Mouse (Mus musculus) testis, adult 10 weeks (tissue): Measurements from ENCODE around the gene Adprhl1. TPM values are rescaled to one million over a fixed set of nuclear protein-coding genes. Genes with fewer than 3 reads are reported as not detected.

Experiments
- polyA plus RNA-seq: library from polyadenylated mRNA; stranded (reverse); fragments of 350-450 nt; fragmentation: Illumina TruSeq; extraction: RNeasy Lipid Tissue Mini Kit (QIAGEN cat#74804); gene quantifications from one replicate; pipeline ENCODE4 v1.2.3, GENCODE M21; 2014; ENCODE audit warnings: low read depth, low replicate concordance

Gene Adprhl1
- polyA plus RNA-seq: not detected

GRCm38 (mm10) chr8:13254019-13254418 lies at the start of gene Adprhl1:
Adprhl1 (minus strand) TSS chr8:13254162.

GRCm38 (mm10) chr8:13287692-13288623 lies 34.0 kb upstream of the Adprhl1 start, which contains the start of the genes Dcun1d2 and Tmco3:
Dcun1d2 (minus strand) TSS chr8:13288131.
Tmco3 (plus strand) TSS chr8:13288190.

GRCm38 (mm10) chr8:13200301-13201012 lies 53.5 kb downstream of the Adprhl1 start, which contains the start of gene Grtp1:
Grtp1 (minus strand) TSS chr8:13200620.

Other genes starting within 250 kb of the Adprhl1 start
- 0.25 TPM for gene F7, start 228.1 kb downstream of the Adprhl1 start, polyA plus RNA-seq
- gene F10, start 216.9 kb downstream of the Adprhl1 start, polyA plus RNA-seq: 0.28 TPM
- gene Proz, start 193.2 kb downstream of the Adprhl1 start, polyA plus RNA-seq: not detected
- 29.6 TPM for gene Pcid2, start 148.7 kb downstream of the Adprhl1 start, polyA plus RNA-seq
- 103 TPM for gene Cul4a, start 148.5 kb downstream of the Adprhl1 start, polyA plus RNA-seq
- 382 TPM for gene Lamp1, start 95.0 kb downstream of the Adprhl1 start, polyA plus RNA-seq
- gene Grtp1, start 53.5 kb downstream of the Adprhl1 start, polyA plus RNA-seq: 47.0 TPM
- gene Dcun1d2, start 34.0 kb upstream of the Adprhl1 start, polyA plus RNA-seq: 3.7 TPM
- 6.1 TPM for gene Tmco3, start 34.0 kb upstream of the Adprhl1 start, polyA plus RNA-seq
- 33.8 TPM for gene Tfdp1, start 84.6 kb upstream of the Adprhl1 start, polyA plus RNA-seq
- gene Atp4b, start 142.7 kb upstream of the Adprhl1 start, polyA plus RNA-seq: not detected
- gene Grk1, start 150.9 kb upstream of the Adprhl1 start, polyA plus RNA-seq: 0.06 TPM
- gene Tmem255b, start 181.0 kb upstream of the Adprhl1 start, polyA plus RNA-seq: not detected
- gene Gas6, start 240.3 kb upstream of the Adprhl1 start, polyA plus RNA-seq: 4.6 TPM